Mouse (Mus musculus) cortical plate, adult 2 months (tissue): ENCODE measurements around the gene Hist1h2bp.

Experiments
- CTCF ChIP-seq: fragments of 200-500 bp; IDR thresholded peaks from 2 replicates; pipeline ENCODE4 v1.5.1; 2011; ENCODE audit warnings: mild to moderate bottlenecking, control low read depth, low read length; ENCODE audit not compliant: insufficient read depth; ENCODE audit errors: extremely low read depth
- POLR2A ChIP-seq: fragments of 200-500 bp; IDR thresholded peaks from 2 replicates; pipeline ENCODE4 v1.6.1; 2011; ENCODE audit warnings: mild to moderate bottlenecking, low read length, control low read depth; ENCODE audit not compliant: insufficient read depth; ENCODE audit errors: extremely low read depth

DNA sequence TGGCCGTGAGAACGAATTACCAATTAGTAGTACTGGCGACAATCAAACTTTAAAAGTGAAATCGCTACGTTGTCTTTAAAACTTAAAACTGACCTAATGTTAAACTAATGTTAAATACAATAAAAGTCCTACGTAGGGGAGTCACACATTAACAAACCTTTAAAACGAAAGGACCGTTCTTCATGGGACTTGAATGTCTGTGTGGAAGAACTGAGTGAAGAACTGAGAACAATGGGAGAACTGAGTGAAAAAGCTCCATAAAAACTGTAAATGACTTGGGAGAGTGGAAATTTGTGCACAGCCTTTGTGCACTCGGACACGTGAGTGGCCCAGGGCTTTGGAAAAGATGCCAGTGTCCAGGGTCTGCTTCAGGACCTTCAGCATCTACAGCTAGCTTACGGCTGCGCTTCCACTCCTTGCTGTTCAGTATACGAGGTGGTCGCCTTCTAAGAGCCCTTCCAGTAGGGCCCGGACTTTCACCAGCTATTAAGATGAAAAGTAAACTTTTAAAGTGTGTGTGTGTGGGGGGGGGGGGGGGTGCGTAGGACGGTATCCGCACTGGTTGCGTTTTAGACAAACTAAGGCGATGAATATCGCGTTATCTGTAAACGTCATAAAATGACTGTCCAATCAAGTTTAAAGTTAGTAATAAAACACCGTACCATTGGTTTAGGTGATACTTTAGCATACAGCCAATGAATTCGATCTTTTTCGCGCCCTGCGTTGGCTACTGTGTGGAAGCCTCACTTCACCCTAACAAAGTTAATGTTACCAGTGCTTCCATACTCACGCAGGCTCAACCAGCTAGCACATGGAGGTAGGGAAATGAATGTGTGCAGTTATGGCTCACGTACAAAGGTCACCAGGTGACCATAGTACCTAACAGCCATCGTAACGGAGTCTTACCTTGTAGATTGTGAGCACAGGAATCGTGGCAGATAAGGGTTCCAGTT lies 8.2 kb upstream of the Hist1h2bp start:
- no peak for TF ChIP-seq CTCF
- TF ChIP-seq POLR2A = no peak
